Mouse (Mus musculus) liver, postnatal 0 days (tissue): ENCODE results near the gene Tmem52. TPM values are rescaled to one million over a fixed set of nuclear protein-coding genes. Genes with fewer than 3 reads are reported as not detected.

ENCODE experiments used
- ATAC-seq: fragments of 200-750 bp; cut with Nextera tagmentation; 2 replicates; pipeline ENCODE4 v1.8.0; 2017; ENCODE audit warnings: mild to moderate bottlenecking, moderate library complexity
- DNase-seq: peaks from one replicate; pipeline ENCODE4 v3.0.0-alpha.2; 2016
- H3K27ac ChIP-seq: fragments of 300-500 bp; sonication (generic); 2 replicates; pipeline ENCODE4 v1.5.1; 2014; ENCODE audit warnings: antibody characterized with exemption, moderate library complexity, mild to moderate bottlenecking, low read depth
- H3K27me3 ChIP-seq: fragments of 300-500 bp; sonication (generic); 2 replicates; pipeline ENCODE4 v1.6.1; 2014; ENCODE audit warnings: low read length, control low read depth, mixed read lengths; ENCODE audit not compliant: insufficient read depth
- H3K36me3 ChIP-seq: fragments of 300-500 bp; sonication (generic); replicated peaks from 2 replicates; pipeline ENCODE4 v1.6.1; 2014; ENCODE audit warnings: mild to moderate bottlenecking, control low read depth, low read length, moderate library complexity, mixed read lengths; ENCODE audit not compliant: insufficient read depth
- H3K4me1 ChIP-seq: fragments of 300-500 bp; sonication (generic); 2 replicates; pipeline ENCODE4 v1.6.1; 2014; ENCODE audit warnings: antibody characterized with exemption, mild to moderate bottlenecking, control low read depth; ENCODE audit not compliant: insufficient read depth
- H3K4me2 ChIP-seq: fragments of 300-500 bp; sonication (generic); 2 replicates; pipeline ENCODE4 v1.6.1; 2014; ENCODE audit warnings: low read depth, mild to moderate bottlenecking, low read length, moderate library complexity, mixed read lengths
- H3K4me3 ChIP-seq: fragments of 300-500 bp; sonication (generic); 2 replicates; pipeline ENCODE4 v1.5.1; 2014; ENCODE audit warnings: low read depth, low read length
- H3K9ac ChIP-seq: fragments of 300-500 bp; sonication (generic); replicated peaks from 2 replicates; pipeline ENCODE4 v1.6.1; 2014; ENCODE audit warnings: mild to moderate bottlenecking, moderate library complexity
- H3K9me3 ChIP-seq: fragments of 300-500 bp; sonication (generic); 2 replicates; pipeline ENCODE4 v1.6.1; 2016; ENCODE audit warnings: mild to moderate bottlenecking, control low read depth, low read length, mixed read lengths
- CTCF ChIP-seq: sonication (generic); IDR thresholded peaks from 2 replicates; pipeline ENCODE4 v1.5.1; 2016; ENCODE audit warnings: antibody characterized with exemption, low read depth
- EP300 ChIP-seq: IDR thresholded peaks from 2 replicates; pipeline ENCODE4 v1.6.1; 2016; ENCODE audit warnings: antibody characterized with exemption, low read depth, mild to moderate bottlenecking
- WGBS: fragments of 180-500 bp; shearing (Covaris S2); extraction: QIAGEN DNeasy Blood & Tissue Kit; methylation state at CpG from one replicate; pipeline ENCODE4 v1.1.7; 2014; ENCODE audit not compliant: insufficient replicate concordance; 5-methylcytosine and 5-hydroxymethylcytosine counted together
- polyA plus RNA-seq: library from polyadenylated mRNA; unstranded; fragments of >200 nt; fragmentation: Nextera tagmentation; extraction: Ambion mirVana; gene quantifications from 2 replicates; pipeline ENCODE4 v1.2.1, GENCODE M21; 2015

Tmem52 gene
- polyA plus RNA-seq, 1 experiment from 2014 or later, result 0.15 TPM

- TF ChIP-seq EP300, result no peak
- no peak for TF ChIP-seq CTCF
- Histone ChIP-seq H3K9me3 (no peaks in the 10 kb centered on the region), H3K9ac (no peak overlapping the region), H3K4me2 (no peak overlapping the region), H3K4me1 (peaks cover 31% of the 10 kb centered on the region), H3K27me3 (no peaks in the 10 kb centered on the region), H3K27ac (no peak overlapping the region), H3K36me3 (no peaks in the 10 kb centered on the region), H3K4me3 (no peak overlapping the region)
- ATAC-seq (no peak), DNase-seq (no peak)
- WGBS, result 73% methylated on average over 4 of the region's 4 CpGs
Observed at GRCm38 (mm10) chr4:155508614-155509013, 39.7 kb downstream of the Tmem52 start.

- no peak overlapping the region for H3K9ac ChIP-seq
- TF ChIP-seq CTCF (no peak), EP300 (no peak)
- H3K36me3 ChIP-seq, result no peaks in the 10 kb centered on the region
- peaks cover 13% of the 10 kb centered on the region for H3K4me1 ChIP-seq
- DNase-seq, result no peak
- 88% methylated on average over 1 of the region's 1 CpGs for WGBS
- no peak overlapping the region for H3K4me3 ChIP-seq
- no peak overlapping the region for H3K27ac ChIP-seq
- H3K9me3 ChIP-seq, result no peaks in the 10 kb centered on the region
- no peak for ATAC-seq
- no peak overlapping the region for H3K4me2 ChIP-seq
- H3K27me3 ChIP-seq, result no peaks in the 10 kb centered on the region
Observed at GRCm38 (mm10) chr4:155510981-155511380, 42.1 kb downstream of the Tmem52 start.

GRCm38 (mm10) chr4:155514810-155515209, 45.9 kb downstream of the Tmem52 start:
- 0 out of 2 replicates have a peak, but pooled peaks cover 3% of the 10 kb centered on the region for H3K36me3 ChIP-seq
- DNase-seq (no peak), ATAC-seq (no peak)
- no peaks in the 10 kb centered on the region for H3K9me3 ChIP-seq
- H3K4me2 ChIP-seq, result no peak overlapping the region
- H3K9ac ChIP-seq, result no peak overlapping the region
- no peak overlapping the region for H3K27ac ChIP-seq
- TF ChIP-seq EP300 (no peak), CTCF (no peak)
- H3K27me3 ChIP-seq, result no peaks in the 10 kb centered on the region
- WGBS, result 95% methylated on average over 2 of the region's 2 CpGs
- H3K4me1 ChIP-seq, result peaks cover 7% of the 10 kb centered on the region
- H3K4me3 ChIP-seq, result no peak overlapping the region

- Histone ChIP-seq H3K27me3 (no peaks in the 10 kb centered on the region), H3K36me3 (0 out of 2 replicates have a peak, but pooled peaks cover 3% of the 10 kb centered on the region), H3K9ac (no peak overlapping the region), H3K4me3 (no peak overlapping the region), H3K9me3 (no peaks in the 10 kb centered on the region), H3K27ac (no peak overlapping the region), H3K4me1 (no peaks in the 10 kb centered on the region), H3K4me2 (no peak overlapping the region)
- DNase-seq (no peak), ATAC-seq (no peak)
- TF ChIP-seq EP300 (no peak), CTCF (peak; percentile 49)
- WGBS, result 79% methylated on average over 7 of the region's 7 CpGs
Observed at GRCm38 (mm10) chr4:155517948-155518517, 49.1 kb downstream of the Tmem52 start.

Other genes starting within 250 kb of the Tmem52 start
- 3.5 and 3.7 TPM in 2 replicates for gene Ski, start 246.5 kb upstream of the Tmem52 start, polyA plus RNA-seq
- 23.1 and 24.7 TPM in 2 replicates for gene Faap20, start 219.3 kb upstream of the Tmem52 start, polyA plus RNA-seq
- 3.0 TPM in 2 replicates for gene Prkcz, start 107.8 kb upstream of the Tmem52 start, polyA plus RNA-seq
- 0.07 TPM in 1 of 2 replicates, not detected in the other for gene Gabrd, start 71.0 kb upstream of the Tmem52 start, polyA plus RNA-seq
- gene Cfap74, start 59.9 kb upstream of the Tmem52 start, polyA plus RNA-seq, result 0.07 TPM in 1 of 2 replicates, not detected in the other
- gene Gnb1, start 22.2 kb downstream of the Tmem52 start, polyA plus RNA-seq, result 80.9 and 88.4 TPM in 2 replicates
- gene Nadk, start 93.3 kb downstream of the Tmem52 start, polyA plus RNA-seq, result 50.1 and 55.5 TPM in 2 replicates
- gene Slc35e2, start 132.3 kb downstream of the Tmem52 start, polyA plus RNA-seq, result 5.4 and 5.6 TPM in 2 replicates
- gene Cdk11b, start 155.7 kb downstream of the Tmem52 start, polyA plus RNA-seq, result 22.8 and 24.9 TPM in 2 replicates
- gene Gm10563, start 176.3 kb downstream of the Tmem52 start, polyA plus RNA-seq, result not detected in 2 replicates
- 5.9 and 6.8 TPM in 2 replicates for gene Mmp23, start 184.3 kb downstream of the Tmem52 start, polyA plus RNA-seq
- gene Mib2, start 200.1 kb downstream of the Tmem52 start, polyA plus RNA-seq, result 3.4 and 4.3 TPM in 2 replicates
- gene Fndc10, start 225.2 kb downstream of the Tmem52 start, polyA plus RNA-seq, result 0.27 and 0.41 TPM in 2 replicates
- gene Ssu72, start 235.7 kb downstream of the Tmem52 start, polyA plus RNA-seq, result 66.6 and 66.9 TPM in 2 replicates